Mouse (Mus musculus) regulatory T cell (primary cell): ENCODE results near the gene Ipo7.
"Not testable (repeated sequence)": the region's sequence is repeated elsewhere in the genome, so short reads cannot be mapped to it uniquely, and the experiment has no call there.

Experiments used
- in situ Hi-C: fragments of 300-600 bp; cut with MboI, MseI; formaldehyde crosslinking; loops from one replicate; pipeline ENCODE4 v1.15.1; 2025; ENCODE audit warnings: high pct_unique_total_duplicates

Ipo7 gene

GRCm38 (mm10) chr7:110023553-110023952 lies 5.5 kb downstream of the Ipo7 start:
- in situ Hi-C loops = no loop called here

- in situ Hi-C loops = no loop called here
Observed at GRCm38 (mm10) chr7:110026594-110026993, 8.5 kb downstream of the Ipo7 start.

DNA sequence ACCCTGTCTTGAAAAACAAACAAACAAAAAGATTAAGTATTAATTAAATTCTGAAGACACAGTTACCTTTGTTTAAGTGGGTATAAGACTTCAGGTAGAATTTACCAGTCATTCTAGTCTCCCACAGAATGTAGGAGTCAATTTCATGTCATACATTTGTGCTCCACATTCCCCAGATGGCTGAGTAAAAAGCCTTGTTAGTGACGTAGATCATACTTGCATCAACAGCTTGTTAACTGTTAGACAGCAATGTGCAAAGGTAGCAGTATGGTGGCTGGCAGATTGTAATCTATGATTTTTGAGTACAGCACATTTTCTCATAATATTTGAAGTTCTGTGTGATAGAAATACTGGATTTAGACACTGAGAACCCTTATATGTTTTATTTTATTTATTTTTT lies 10.8 kb downstream of the Ipo7 start:
- in situ Hi-C loops = no loop called here

DNA sequence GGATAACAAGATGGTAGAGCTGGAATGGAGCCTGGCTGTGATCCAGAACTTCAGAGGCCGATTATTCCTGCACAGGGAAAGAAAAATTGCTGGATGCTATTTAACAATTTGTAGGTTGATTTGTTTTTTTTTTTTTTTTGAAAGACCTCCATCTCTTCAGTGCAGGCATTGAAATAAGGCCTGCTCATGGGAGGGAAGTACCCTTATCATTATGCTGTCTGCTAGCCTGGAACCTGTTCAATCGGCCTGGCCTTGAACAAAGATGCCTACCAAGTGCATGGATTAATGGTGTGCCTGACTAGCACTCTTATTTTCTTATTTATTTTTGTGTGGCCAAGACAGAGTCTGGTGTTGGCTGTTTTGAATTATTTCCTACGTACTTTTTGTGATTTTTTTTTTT lies 12.3 kb downstream of the Ipo7 start:
- in situ Hi-C loops = no loop called here

GRCm38 (mm10) chr7:110057723-110058122 lies 39.6 kb downstream of the Ipo7 start:
- in situ Hi-C loops = not testable (repeated sequence)

- in situ Hi-C loops = no loop called here
Observed at GRCm38 (mm10) chr7:110059092-110059785, 41.2 kb downstream of the Ipo7 start.

GRCm38 (mm10) chr7:110060106-110060668 lies 42.1 kb downstream of the Ipo7 start:
- in situ Hi-C loops = no loop called here

DNA sequence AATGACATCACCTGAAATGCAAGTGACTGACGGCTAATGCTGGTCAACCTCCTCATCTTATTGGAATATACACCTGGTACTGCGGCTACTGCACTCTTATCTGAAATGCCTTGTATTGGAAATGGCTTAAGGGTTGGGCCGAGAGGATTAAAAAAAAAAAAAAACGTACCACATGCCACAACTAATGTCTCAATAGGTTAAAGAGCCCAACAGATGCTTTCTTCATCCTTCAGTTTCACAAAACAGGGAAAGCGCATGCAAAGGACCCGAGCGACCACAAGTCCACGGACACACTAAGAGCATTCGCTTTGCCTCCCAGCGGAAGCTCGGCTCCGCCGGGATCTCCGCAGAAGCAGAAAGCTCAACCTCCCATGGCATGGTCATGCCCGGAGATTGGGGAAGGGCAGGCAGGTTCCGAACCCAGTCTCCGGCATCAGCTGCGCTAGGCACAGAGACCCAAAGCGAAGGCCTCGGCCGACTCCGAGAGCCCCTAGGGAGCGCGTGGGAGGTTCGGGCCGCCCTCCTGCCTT lies 42.7 kb downstream of the Ipo7 start:
- in situ Hi-C loops = no loop called here

- in situ Hi-C loops = no loop called here
Observed at GRCm38 (mm10) chr7:110061199-110061751, 43.2 kb downstream of the Ipo7 start, which contains the start of gene Zfp143. TSS of gene Zfp143 (plus strand) at chr7:110061217.

GRCm38 (mm10) chr7:110061752-110062273 lies 43.7 kb downstream of the Ipo7 start:
- in situ Hi-C loops = no loop called here

GRCm38 (mm10) chr7:110063731-110064130 lies 45.7 kb downstream of the Ipo7 start:
- in situ Hi-C loops = no loop called here

DNA sequence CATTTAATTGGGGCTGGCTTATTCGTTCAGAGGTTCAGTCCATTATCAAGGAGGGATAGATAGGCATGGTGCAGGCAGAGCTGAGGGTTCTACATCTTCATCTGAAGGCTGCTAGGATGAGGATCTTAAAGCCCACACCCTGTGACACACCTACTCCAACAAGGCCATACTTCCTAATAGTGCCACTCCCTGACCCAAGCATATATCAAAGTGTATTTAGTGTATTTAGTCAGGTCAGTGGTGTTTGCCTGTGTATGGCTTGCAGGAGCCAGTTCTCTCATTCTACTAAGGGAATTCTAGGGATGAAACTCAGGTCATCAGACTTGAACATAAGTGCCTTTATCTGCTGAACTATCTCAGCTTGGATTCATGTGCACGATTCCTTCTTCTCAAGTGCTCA lies 51.0 kb downstream of the Ipo7 start:
- in situ Hi-C loops = no loop called here

GRCm38 (mm10) chr7:110078168-110078567 lies 60.1 kb downstream of the Ipo7 start:
- in situ Hi-C loops = no loop called here

DNA sequence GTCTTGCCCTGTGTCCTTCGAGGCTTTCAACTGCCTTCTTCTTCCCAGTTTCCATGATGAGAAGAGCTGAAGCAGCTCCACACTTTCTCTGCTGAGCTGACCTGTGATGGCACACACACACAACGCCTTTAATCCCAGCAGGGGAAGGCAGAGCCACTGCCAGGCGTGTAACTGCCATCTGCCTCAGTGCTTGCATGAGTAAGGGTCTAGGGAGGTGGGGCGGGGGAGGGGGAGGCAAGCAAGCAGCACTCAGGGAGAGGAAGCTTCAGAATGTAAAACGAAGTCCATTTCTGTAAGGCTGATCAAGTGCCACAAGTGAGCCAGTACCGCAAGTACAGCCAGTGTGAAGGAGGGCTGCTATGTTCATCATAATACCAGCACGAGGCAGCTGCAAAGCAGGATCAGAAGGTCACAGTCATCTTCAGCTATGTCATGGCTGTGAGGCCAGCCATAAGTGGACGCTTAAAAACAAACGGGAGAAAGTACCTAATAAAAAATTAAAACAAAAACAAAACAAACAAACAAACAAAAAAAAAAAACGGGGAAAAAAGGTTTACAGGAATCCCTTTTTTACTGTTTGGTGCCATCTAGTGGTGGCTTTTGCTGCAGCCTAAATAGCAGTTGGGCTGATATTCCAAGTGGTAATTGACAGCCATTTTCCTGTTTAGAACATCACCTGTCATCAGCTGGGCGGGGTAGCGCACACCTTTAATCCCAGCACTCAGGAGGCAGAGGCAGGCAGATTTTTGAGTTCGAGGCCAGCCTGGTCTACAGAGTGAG lies 65.5 kb downstream of the Ipo7 start:
- in situ Hi-C loops = no loop called here

DNA sequence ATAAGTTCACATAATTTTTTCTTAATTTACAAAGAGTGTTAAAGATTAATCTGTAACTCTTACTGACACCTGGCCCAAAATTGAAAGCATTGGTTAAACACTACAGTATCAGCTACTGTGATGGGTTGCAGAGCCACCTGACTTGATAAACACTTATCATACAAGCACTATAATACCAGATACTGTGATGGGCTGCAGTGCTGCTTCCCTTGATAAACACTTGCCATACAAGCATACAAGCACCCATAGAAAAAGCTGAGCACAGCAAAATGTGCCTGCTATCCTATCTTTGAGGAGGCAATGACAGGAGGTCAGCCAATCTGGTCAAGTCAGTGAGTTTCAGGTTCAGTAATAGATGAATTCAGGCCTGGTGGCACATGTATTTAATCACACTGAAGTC lies 67.1 kb downstream of the Ipo7 start:
- in situ Hi-C loops = no loop called here

- in situ Hi-C loops = no loop called here
Observed at GRCm38 (mm10) chr7:110087914-110088313, 69.8 kb downstream of the Ipo7 start.

- in situ Hi-C loops = loop anchor here (5.0 kb wide), 1 partner anchor 54 kb away; no protein-coding TSS in a partner anchor
Observed at GRCm38 (mm10) chr7:110091670-110092069, 73.6 kb downstream of the Ipo7 start.

GRCm38 (mm10) chr7:110096332-110096731 lies 78.3 kb downstream of the Ipo7 start:
- in situ Hi-C loops = no loop called here

GRCm38 (mm10) chr7:110097106-110097793 lies 79.2 kb downstream of the Ipo7 start:
- in situ Hi-C loops = no loop called here

- in situ Hi-C loops = no loop called here
Observed at GRCm38 (mm10) chr7:110100854-110101253, 82.8 kb downstream of the Ipo7 start.

- in situ Hi-C loops = no loop called here
Observed at GRCm38 (mm10) chr7:110101266-110101665, 83.2 kb downstream of the Ipo7 start.
